Mouse (Mus musculus) forebrain, embryonic 12.5 days (tissue): ENCODE measurements around the gene Uchl1. TPM values are rescaled to one million over a fixed set of nuclear protein-coding genes. Genes with fewer than 3 reads are reported as not detected.

ENCODE experiments used
- ATAC-seq: fragments of 200-750 bp; cut with Nextera tagmentation; 2 replicates; pipeline ENCODE4 v1.8.0; 2017; ENCODE audit warnings: moderate TSS enrichment; ENCODE audit not compliant: low FRiP score
- H3K27ac ChIP-seq: fragments of 300-500 bp; sonication (generic); 2 replicates; pipeline ENCODE4 v1.5.1; 2016; ENCODE audit warnings: mild to moderate bottlenecking
- H3K27me3 ChIP-seq: fragments of 300-500 bp; sonication (generic); 2 replicates; pipeline ENCODE4 v1.6.1; 2016; ENCODE audit warnings: mild to moderate bottlenecking
- H3K36me3 ChIP-seq: fragments of 300-500 bp; sonication (generic); replicated peaks from 2 replicates; pipeline ENCODE4 v1.6.1; 2016; ENCODE audit warnings: mild to moderate bottlenecking
- H3K4me1 ChIP-seq: fragments of 300-500 bp; sonication (generic); 2 replicates; pipeline ENCODE4 v1.6.1; 2016
- H3K4me2 ChIP-seq: fragments of 300-500 bp; sonication (generic); 2 replicates; pipeline ENCODE4 v1.6.1; 2016; ENCODE audit warnings: mild to moderate bottlenecking, moderate library complexity
- H3K4me3 ChIP-seq: fragments of 300-500 bp; sonication (generic); replicated peaks from 2 replicates; pipeline ENCODE4 v1.5.1; 2016; ENCODE audit warnings: mild to moderate bottlenecking
- H3K9ac ChIP-seq: fragments of 300-500 bp; sonication (generic); 2 replicates; pipeline ENCODE4 v1.6.1; 2016; ENCODE audit warnings: mild to moderate bottlenecking
- H3K9me3 ChIP-seq: fragments of 300-500 bp; sonication (generic); 2 replicates; pipeline ENCODE4 v1.6.1; 2016
- WGBS: fragments of 180-500 bp; shearing (Covaris S2); methylation state at CpG from one replicate; pipeline ENCODE4 v1.1.7; 2016; 5-methylcytosine and 5-hydroxymethylcytosine counted together
- polyA plus RNA-seq: library from polyadenylated mRNA; unstranded; fragments of >200 nt; fragmentation: Nextera tagmentation; extraction: Ambion mirVana; gene quantifications from 2 replicates; pipeline ENCODE4 v1.2.1, GENCODE M21; 2016

Gene Uchl1
- polyA plus RNA-seq, 1 experiment from 2014 or later: 554 TPM

- H3K36me3 ChIP-seq: peaks cover 93% of the 10 kb centered on the region
- no peaks in the 10 kb centered on the region for H3K9me3 ChIP-seq
- no peak overlapping the region for H3K9ac ChIP-seq
- 90% methylated on average over 2 of the region's 2 CpGs for WGBS
- H3K27ac ChIP-seq: no peak overlapping the region
- peaks cover 8% of the 10 kb centered on the region; the same call in 1 of the 2 replicates for H3K4me1 ChIP-seq
- H3K4me3 ChIP-seq: no peak overlapping the region
- no peaks in the 10 kb centered on the region for H3K27me3 ChIP-seq
- H3K4me2 ChIP-seq: no peak overlapping the region
- no peak for ATAC-seq
These were observed 10.0 kb downstream of the Uchl1 start for GRCm38 (mm10) chr5:66685930-66686329.

GRCm38 (mm10) chr5:66686863-66687262, 11.0 kb downstream of the Uchl1 start:
- Histone ChIP-seq H3K36me3 (peaks cover 84% of the 10 kb centered on the region), H3K4me2 (no peak overlapping the region), H3K27me3 (no peaks in the 10 kb centered on the region), H3K9me3 (no peaks in the 10 kb centered on the region), H3K4me1 (peaks cover 8% of the 10 kb centered on the region; the same call in 1 of the 2 replicates), H3K9ac (no peak overlapping the region), H3K27ac (no peak overlapping the region), H3K4me3 (no peak overlapping the region)
- ATAC-seq: no peak
- WGBS: 94% methylated on average over 13 of the region's 13 CpGs

- Histone ChIP-seq H3K36me3 (peaks cover 75% of the 10 kb centered on the region), H3K9me3 (no peaks in the 10 kb centered on the region), H3K4me3 (no peak overlapping the region), H3K9ac (no peak overlapping the region), H3K4me2 (no peak overlapping the region), H3K27me3 (no peaks in the 10 kb centered on the region), H3K4me1 (peaks cover 8% of the 10 kb centered on the region; the same call in 1 of the 2 replicates), H3K27ac (no peak overlapping the region)
- no peak for ATAC-seq
- WGBS: 86% methylated on average over 9 of the region's 9 CpGs
These were observed 11.8 kb downstream of the Uchl1 start for GRCm38 (mm10) chr5:66687737-66688136.

- Histone ChIP-seq H3K4me3 (no peak overlapping the region), H3K4me2 (no peak overlapping the region), H3K9ac (no peak overlapping the region), H3K4me1 (peaks cover 8% of the 10 kb centered on the region; the same call in 1 of the 2 replicates), H3K9me3 (no peaks in the 10 kb centered on the region), H3K27me3 (no peaks in the 10 kb centered on the region), H3K36me3 (peaks cover 70% of the 10 kb centered on the region), H3K27ac (no peak overlapping the region)
- WGBS: 95% methylated on average over 5 of the region's 5 CpGs
- no peak for ATAC-seq
These were observed 12.4 kb downstream of the Uchl1 start for GRCm38 (mm10) chr5:66688286-66688685.

- H3K27me3 ChIP-seq: no peaks in the 10 kb centered on the region
- H3K4me2 ChIP-seq: no peak overlapping the region
- H3K9ac ChIP-seq: no peak overlapping the region
- H3K27ac ChIP-seq: no peak overlapping the region
- WGBS: 88% methylated on average over 9 of the region's 9 CpGs
- H3K4me1 ChIP-seq: peaks cover 2% of the 10 kb centered on the region; the same call in 1 of the 2 replicates
- no peak for ATAC-seq
- peaks cover 55% of the 10 kb centered on the region for H3K36me3 ChIP-seq
- no peaks in the 10 kb centered on the region for H3K9me3 ChIP-seq
- no peak overlapping the region for H3K4me3 ChIP-seq
These were observed 13.9 kb downstream of the Uchl1 start for GRCm38 (mm10) chr5:66689796-66690195.

GRCm38 (mm10) chr5:66693231-66693630, 17.3 kb downstream of the Uchl1 start:
- H3K4me3 ChIP-seq: no peak overlapping the region
- H3K4me2 ChIP-seq: no peak overlapping the region
- WGBS: 85% methylated on average over 4 of the region's 4 CpGs
- no peak overlapping the region for H3K27ac ChIP-seq
- ATAC-seq: no peak
- H3K36me3 ChIP-seq: peaks cover 20% of the 10 kb centered on the region
- no peaks in the 10 kb centered on the region for H3K9me3 ChIP-seq
- H3K27me3 ChIP-seq: no peaks in the 10 kb centered on the region
- no peak overlapping the region for H3K9ac ChIP-seq
- H3K4me1 ChIP-seq: no peaks in the 10 kb centered on the region

GRCm38 (mm10) chr5:66697119-66697518, 21.2 kb downstream of the Uchl1 start:
- H3K9me3 ChIP-seq: no peaks in the 10 kb centered on the region
- ATAC-seq: 0 out of 2 replicates have a peak, but pooled peaks have one; percentile 57
- no peaks in the 10 kb centered on the region for H3K4me1 ChIP-seq

GRCm38 (mm10) chr5:66699911-66700310, 24.0 kb downstream of the Uchl1 start:
- no peaks in the 10 kb centered on the region; the same call in 1 of the 2 replicates for H3K27me3 ChIP-seq
- no peak overlapping the region for H3K4me2 ChIP-seq
- H3K36me3 ChIP-seq: no peaks in the 10 kb centered on the region
- H3K4me3 ChIP-seq: no peak overlapping the region
- H3K4me1 ChIP-seq: 0 out of 2 replicates have a peak, but pooled peaks cover 3% of the 10 kb centered on the region
- no peaks in the 10 kb centered on the region for H3K9me3 ChIP-seq
- no peak overlapping the region for H3K27ac ChIP-seq
- WGBS: 67% methylated on average over 6 of the region's 6 CpGs
- no peak overlapping the region for H3K9ac ChIP-seq
- ATAC-seq: no peak

More at GRCm38 (mm10) chr5:66697119-66697518, 21.2 kb downstream of the Uchl1 start:
- Histone ChIP-seq H3K4me3 (no peak overlapping the region), H3K27me3 (no peaks in the 10 kb centered on the region; the same call in 1 of the 2 replicates), H3K36me3 (no peaks in the 10 kb centered on the region), H3K9ac (no peak overlapping the region), H3K27ac (no peak overlapping the region), H3K4me2 (no peak overlapping the region)

- no peaks in the 10 kb centered on the region for H3K36me3 ChIP-seq
- H3K9ac ChIP-seq: no peak overlapping the region
- H3K27ac ChIP-seq: no peak overlapping the region
- H3K9me3 ChIP-seq: no peaks in the 10 kb centered on the region
- H3K4me3 ChIP-seq: no peak overlapping the region
- 0 out of 2 replicates have a peak, but pooled peaks cover 3% of the 10 kb centered on the region for H3K4me1 ChIP-seq
- 91% methylated on average over 4 of the region's 4 CpGs for WGBS
- H3K27me3 ChIP-seq: no peaks in the 10 kb centered on the region; the same call in 1 of the 2 replicates
- H3K4me2 ChIP-seq: no peak overlapping the region
- ATAC-seq: no peak
These were observed 26.1 kb downstream of the Uchl1 start for GRCm38 (mm10) chr5:66701951-66702350.

GRCm38 (mm10) chr5:66703317-66704004, 27.6 kb downstream of the Uchl1 start:
- ATAC-seq: no peak
- Histone ChIP-seq H3K4me2 (no peak overlapping the region), H3K27me3 (no peaks in the 10 kb centered on the region; the same call in 1 of the 2 replicates), H3K9me3 (no peaks in the 10 kb centered on the region), H3K4me3 (no peak overlapping the region), H3K4me1 (0 out of 2 replicates have a peak, but pooled peaks cover 3% of the 10 kb centered on the region), H3K9ac (no peak overlapping the region), H3K36me3 (no peaks in the 10 kb centered on the region), H3K27ac (no peak overlapping the region)
- 63% methylated on average over 10 of the region's 10 CpGs for WGBS

- peaks cover 3% of the 10 kb centered on the region; the same call in 1 of the 2 replicates for H3K4me1 ChIP-seq
- H3K4me3 ChIP-seq: no peak overlapping the region
- H3K36me3 ChIP-seq: no peaks in the 10 kb centered on the region
- no peak overlapping the region for H3K9ac ChIP-seq
- H3K9me3 ChIP-seq: no peaks in the 10 kb centered on the region
- no peak overlapping the region for H3K4me2 ChIP-seq
- 82% methylated on average over 5 of the region's 5 CpGs for WGBS
- H3K27me3 ChIP-seq: no peaks in the 10 kb centered on the region
- no peak overlapping the region for H3K27ac ChIP-seq
- ATAC-seq: no peak
These were observed 32.0 kb downstream of the Uchl1 start for GRCm38 (mm10) chr5:66707859-66708258.

GRCm38 (mm10) chr5:66710445-66711019, 34.6 kb downstream of the Uchl1 start:
- no peaks in the 10 kb centered on the region; the same call in 1 of the 2 replicates for H3K4me1 ChIP-seq
- no peak overlapping the region for H3K9ac ChIP-seq
- WGBS: 12% methylated on average over 4 of the region's 4 CpGs
- H3K36me3 ChIP-seq: no peaks in the 10 kb centered on the region
- no peak overlapping the region for H3K4me3 ChIP-seq
- no peaks in the 10 kb centered on the region for H3K9me3 ChIP-seq
- H3K4me2 ChIP-seq: no peak overlapping the region
- ATAC-seq: 0 out of 2 replicates have a peak, but pooled peaks have one; percentile 20
- no peaks in the 10 kb centered on the region for H3K27me3 ChIP-seq
- H3K27ac ChIP-seq: no peak overlapping the region
